In the genomic region with DNA sequence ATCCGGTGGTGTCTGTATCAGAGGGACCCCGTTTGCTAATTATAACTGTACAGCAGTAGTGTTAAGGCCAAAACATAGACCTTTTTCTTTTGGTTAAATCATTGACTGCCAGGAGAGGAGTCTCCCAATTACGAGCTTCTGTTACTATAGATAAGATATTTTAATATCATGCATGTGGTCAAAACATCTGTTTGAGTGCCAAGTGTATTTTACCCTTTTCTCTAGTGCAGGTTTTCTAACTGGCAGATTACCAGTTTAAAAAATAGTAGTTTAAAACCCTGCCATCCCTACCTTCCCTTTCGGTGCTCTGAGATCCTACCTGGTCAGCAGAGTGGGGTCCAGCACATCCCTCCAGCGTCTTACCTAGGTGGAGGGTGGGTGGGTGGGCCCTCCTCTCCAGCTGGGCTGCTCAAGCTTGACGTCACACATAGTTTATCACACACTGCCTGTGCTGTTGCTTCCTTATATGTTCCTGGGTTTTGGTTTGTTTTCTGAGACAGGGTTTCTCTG, we compare ENCODE assay signal across 19 mouse cellular contexts. TPM values are rescaled to one million over a fixed set of nuclear protein-coding genes. Genes with fewer than 3 reads are reported as not detected.
A peak's percentile ranks its signal among the peaks of the same experiment; 100 is the strongest.
DNase-seq lines count a peak whose midpoint lies in the region; ATAC-seq and TF ChIP-seq lines count a peak whose summit lies in the region.
"Had no signal": no experiment of that assay in that cellular context is flagged by ENCODE, and none has a peak within 500 bp of the region (broad histone marks: within the 10 kb centered on the region; RNA-seq: fewer than 3 reads in every experiment).

No protein-coding gene starts in this region.

- peaks cover 6% of the 10 kb centered on the region for H3K79me2 ChIP-seq in heart, adult 2 months (replicated peaks; ENCODE audit: control insufficient read depth, insufficient read depth, low read length)

- 18% methylated on average over 6 of the region's 6 CpGs for WGBS in liver, embryonic 16.5 days (ENCODE audit: insufficient replicate concordance)
- WGBS in heart, adult 2 months, result 75% methylated on average over 6 of the region's 6 CpGs

- H3K27me3 ChIP-seq in G1E (ENCODE audit: insufficient read depth, low read length), result no peaks in the 10 kb centered on the region
- no peaks in the 10 kb centered on the region for H3K27me3 ChIP-seq in liver, embryonic 16.5 days (ENCODE audit: control insufficient read depth, insufficient read depth, low read depth, low read length)
- H3K27me3 ChIP-seq in heart, adult 2 months (ENCODE audit: control insufficient read depth, insufficient read depth, low read length), result no peaks in the 10 kb centered on the region
- H3K27me3 ChIP-seq: embryonic facial prominence, embryonic 13.5 days; heart, embryonic 12.5 days; hindbrain, embryonic 13.5 days; Patski had no signal

- H3K4me1 ChIP-seq in G1E (ENCODE audit: insufficient read depth, low read depth, low read length), result peaks cover 75% of the 10 kb centered on the region
- peaks cover 70% of the 10 kb centered on the region for H3K4me1 ChIP-seq in bone marrow macrophage, adult 2 months (ENCODE audit: control insufficient read depth, insufficient read depth, low read length)
- H3K4me1 ChIP-seq in liver, embryonic 16.5 days (ENCODE audit: control insufficient read depth, low read depth, low read length), result peaks cover 67% of the 10 kb centered on the region
- H3K4me1 ChIP-seq in heart, adult 2 months (ENCODE audit: control insufficient read depth, insufficient read depth, low read length), result peaks cover 3% of the 10 kb centered on the region

- peak; percentile 69 for ATAC-seq in G1E (ENCODE audit: extremely low read depth, insufficient number of reproducible peaks, low FRiP score, poor library complexity, severe bottlenecking)
- ATAC-seq in erythroid progenitor cell, adult 5-6 weeks (replicated peaks; ENCODE audit: low FRiP score, poor library complexity, severe bottlenecking), result peak; percentile 87
- ATAC-seq in liver, embryonic 16.5 days (ENCODE audit: low read depth), result peak; percentile 92
- ATAC-seq in inflammation-experienced regulatory T-cells, adult 6 months, result no peak
- ATAC-seq: Patski had no signal

- TF ChIP-seq CTCF in G1E (IDR thresholded peaks at IDR 0.05; ENCODE audit: low read depth, low read length), result no peak
- TF ChIP-seq CTCF in bone marrow macrophage, adult 2 months (IDR thresholded peaks at IDR 0.05; ENCODE audit: low read depth, low read length), result no peak
- no peak for TF ChIP-seq CTCF in heart, adult 2 months (IDR thresholded peaks at IDR 0.05)

- DNase-seq in G1E (ENCODE audit: low spot score), result peak; percentile 48
- no peak for DNase-seq in right cerebral cortex, postnatal 10 days (ENCODE audit: low spot score in 2 of 2)
- DNase-seq in heart, adult 2 months, result no peak
- DNase-seq: adrenal gland, postnatal 10 days; cerebellum, adult 9-10 months; heart, postnatal 14 days; kidney, adult 8-10 months; kidney, postnatal 14 days; left cerebral cortex, postnatal 4 days; lung, postnatal 36 days had no signal

- peak overlapping the region; percentile 42; the same call in 1 of the 2 replicates for H3K4me3 ChIP-seq in G1E (ENCODE audit: low read depth, low read length)
- H3K4me3 ChIP-seq in bone marrow macrophage, adult 2 months (ENCODE audit: insufficient read depth, low read length), result no peak overlapping the region
- peak overlapping the region; percentile 36 for H3K4me3 ChIP-seq in liver, embryonic 16.5 days (ENCODE audit: low read depth, low read length)
- H3K4me3 ChIP-seq in heart, adult 2 months, result no peak overlapping the region
- H3K4me3 ChIP-seq: embryonic facial prominence, embryonic 13.5 days; heart, embryonic 12.5 days; hindbrain, embryonic 13.5 days; midbrain, embryonic 10.5 days had no signal

- no peak for TF ChIP-seq POLR2A in bone marrow macrophage, adult 2 months (IDR thresholded peaks at IDR 0.05; ENCODE audit: borderline replicate concordance, low read depth, low read length)
- TF ChIP-seq POLR2A in heart, adult 2 months (IDR thresholded peaks at IDR 0.05; ENCODE audit: insufficient read depth, low read depth, low read length), result no peak

- TF ChIP-seq EP300 in heart, adult 2 months (IDR thresholded peaks at IDR 0.05; ENCODE audit: insufficient read depth, low read depth, low read length), result no peak

- peak overlapping the region; percentile 11 for H3K27ac ChIP-seq in bone marrow macrophage, adult 2 months (ENCODE audit: insufficient read depth, low read depth, low read length)
- H3K27ac ChIP-seq in liver, embryonic 16.5 days (ENCODE audit: low read length), result peak overlapping the region; percentile 96
- no peak overlapping the region for H3K27ac ChIP-seq in heart, adult 2 months
- H3K27ac ChIP-seq: embryonic facial prominence, embryonic 13.5 days; hindbrain, embryonic 13.5 days; midbrain, embryonic 10.5 days had no signal

- intact Hi-C loops in heart, adult 2 months (cut with DNase I), result no loop called here

- H3K9me3 ChIP-seq in G1E (replicated peaks), result 0 out of 2 replicates have a peak, but pooled peaks cover 6% of the 10 kb centered on the region
- no peaks in the 10 kb centered on the region for H3K9me3 ChIP-seq in liver, embryonic 16.5 days (replicated peaks; ENCODE audit: control insufficient read depth, low read length)

- peaks cover 49% of the 10 kb centered on the region for H3K36me3 ChIP-seq in G1E (replicated peaks)
- H3K36me3 ChIP-seq in liver, embryonic 16.5 days (ENCODE audit: control insufficient read depth, insufficient read depth), result no peaks in the 10 kb centered on the region; the same call in 1 of the 2 replicates
- no peaks in the 10 kb centered on the region for H3K36me3 ChIP-seq in heart, adult 2 months (ENCODE audit: control insufficient read depth, insufficient read depth, low read length)

- peak overlapping the region; percentile 69 for H3K4me2 ChIP-seq in liver, embryonic 16.5 days (ENCODE audit: low read depth, low read length)
- H3K4me2 ChIP-seq: embryonic facial prominence, embryonic 13.5 days; heart, embryonic 12.5 days; hindbrain, embryonic 13.5 days had no signal

- peak overlapping the region; percentile 44 for H3K9ac ChIP-seq in liver, embryonic 16.5 days (ENCODE audit: low read depth, low read length)
- no peak overlapping the region for H3K9ac ChIP-seq in heart, adult 2 months (ENCODE audit: low read depth, low read length)
- H3K9ac ChIP-seq: embryonic facial prominence, embryonic 13.5 days; heart, embryonic 12.5 days; hindbrain, embryonic 13.5 days had no signal

RNA-seq across cellular contexts. Expression of a gene that starts 14.0 kb away (rescaled TPM):
- 30.3 and 36.7 TPM in 2 replicates for total RNA-seq in G1E (2014; fragmentation: Nextera tagmentation)
- total RNA-seq in G1E (2017), result 7.6 and 8.3 TPM in 2 replicates
- polyA plus RNA-seq in G1E (2012), result 14.3 and 15.5 TPM in 2 replicates
- polyA plus RNA-seq in bone marrow macrophage, adult 2 months (2012; ENCODE audit: insufficient read depth, insufficient read length, missing spikeins), result 22.0 and 28.2 TPM in 2 replicates
- 37.5 and 43.6 TPM in 2 replicates for total RNA-seq in erythroid progenitor cell, adult 5-6 weeks (2015; ENCODE audit: low replicate concordance)
- 37.2 and 39.9 TPM in 2 replicates for total RNA-seq in erythroid progenitor cell, adult 5-6 weeks (2017; ENCODE audit: low replicate concordance)
- 16.3 and 18.0 TPM in 2 replicates for polyA plus RNA-seq in liver, embryonic 16.5 days (2015; fragmentation: Nextera tagmentation; extraction: Ambion mirVana)
- total RNA-seq in heart, adult 2 months (2021), result 10 to 100 TPM in 1 of 2 experiments, 1 to 10 TPM in 1; 9.0 to 11.3 TPM
- polyA plus RNA-seq in heart, adult 2 months (2012; rRNA removed), result 7.6 and 11.9 TPM in 2 replicates
- polyA plus RNA-seq in inflammation-experienced regulatory T-cells, adult 6 months (2017; shearing (Covaris generic)), result 1 to 10 TPM; 5.5 to 6.3 (median 5.8) TPM

RNA-seq across cellular contexts. Expression of a gene that starts 22.2 kb away (rescaled TPM):
- total RNA-seq in G1E (2014; fragmentation: Nextera tagmentation) (54.3 and 64.5 TPM in 2 replicates), G1E (2017) (36.7 and 37.2 TPM in 2 replicates)
- polyA plus RNA-seq in G1E (2012), result 150 and 161 TPM in 2 replicates
- 105 and 129 TPM in 2 replicates for polyA plus RNA-seq in bone marrow macrophage, adult 2 months (2012; ENCODE audit: insufficient read depth, insufficient read length, missing spikeins)
- total RNA-seq in erythroid progenitor cell, adult 5-6 weeks (2015; ENCODE audit: low replicate concordance), result 13.7 and 19.3 TPM in 2 replicates
- 14.8 and 20.2 TPM in 2 replicates for total RNA-seq in erythroid progenitor cell, adult 5-6 weeks (2017; ENCODE audit: low replicate concordance)
- polyA plus RNA-seq in liver, embryonic 16.5 days (2015; fragmentation: Nextera tagmentation; extraction: Ambion mirVana), result 18.1 and 19.1 TPM in 2 replicates
- total RNA-seq in heart, adult 2 months (2021), result 100 to 1,000 TPM in 1 of 2 experiments, 10 to 100 TPM in 1; 90.0 to 106 TPM
- 32.1 and 33.1 TPM in 2 replicates for polyA plus RNA-seq in heart, adult 2 months (2012; rRNA removed)
- 10 to 100 TPM; 37.9 to 88.5 (median 58.2) TPM for polyA plus RNA-seq in inflammation-experienced regulatory T-cells, adult 6 months (2017; shearing (Covaris generic))

RNA-seq across cellular contexts. Expression of a gene that starts 52.0 kb away (rescaled TPM):
- total RNA-seq in G1E (2014; fragmentation: Nextera tagmentation) (1.0 and 2.0 TPM in 2 replicates), G1E (2017) (0.93 and 1.6 TPM in 2 replicates)
- 0.56 and 0.87 TPM in 2 replicates for polyA plus RNA-seq in G1E (2012)
- polyA plus RNA-seq in bone marrow macrophage, adult 2 months (2012; ENCODE audit: insufficient read depth, insufficient read length, missing spikeins), result 0.92 and 1.9 TPM in 2 replicates
- total RNA-seq in erythroid progenitor cell, adult 5-6 weeks (2015; ENCODE audit: low replicate concordance), result not detected in 2 replicates
- not detected in 2 replicates for total RNA-seq in erythroid progenitor cell, adult 5-6 weeks (2017; ENCODE audit: low replicate concordance)
- 0.99 and 1.6 TPM in 2 replicates for polyA plus RNA-seq in liver, embryonic 16.5 days (2015; fragmentation: Nextera tagmentation; extraction: Ambion mirVana)
- under 1 TPM; 0.42 to 0.52 TPM for total RNA-seq in heart, adult 2 months (2021)
- 0.88 and 1.1 TPM in 2 replicates for polyA plus RNA-seq in heart, adult 2 months (2012; rRNA removed)
- polyA plus RNA-seq in inflammation-experienced regulatory T-cells, adult 6 months (2017; shearing (Covaris generic)), result 1 to 10 TPM; 1.7 to 6.1 (median 3.3) TPM

Comparison
In these comparisons a context has a peak if more than half of its experiments do, and no peak if none do; other contexts are left out.
1. H3K4me3 ChIP-seq: peak in G1E (single experiment) and liver, embryonic 16.5 days (single experiment); none in bone marrow macrophage, adult 2 months (single experiment) and heart, adult 2 months (single experiment).